Mouse (Mus musculus) cerebellum, postnatal 10 days (tissue): ENCODE measurements around the gene Gm49387.

Experiments
- DNase-seq, 2 experiments: peaks; one replicate each; pipeline ENCODE4 v3.0.0; 2021; ENCODE audit warnings: mixed read lengths in 2 of 2

Gm49387 gene

DNA sequence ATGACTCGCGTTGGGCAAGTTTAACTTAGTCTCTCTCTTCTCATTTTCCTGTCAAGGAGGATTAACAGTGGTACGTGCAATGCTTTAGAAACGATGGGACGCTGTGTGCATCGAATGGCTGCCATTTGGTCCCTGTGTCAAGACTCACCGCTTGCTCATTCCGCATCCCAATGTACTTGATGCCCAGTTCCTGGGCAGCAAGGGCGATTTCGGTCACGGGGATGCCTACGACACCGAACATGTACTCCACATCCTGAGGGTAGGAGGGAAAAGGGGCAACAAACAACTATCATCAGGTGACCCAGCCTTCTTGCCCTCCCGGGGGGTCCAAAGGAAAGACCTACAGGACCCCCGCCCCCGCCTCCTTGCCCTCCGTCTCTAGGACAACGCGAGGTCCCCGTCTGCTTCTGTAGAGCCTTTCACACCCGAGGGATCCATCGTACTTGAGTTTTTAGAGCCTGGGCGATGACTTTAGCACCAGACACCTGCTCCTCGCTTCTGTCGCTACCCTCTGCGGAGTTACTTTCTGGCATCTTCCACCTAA lies at the start of gene Gm49387:
Gene Gm49387, minus strand, starts transcription at position 533 of the 544 bp plus-strand sequence.
- peak; percentile 59 to 60 for DNase-seq

GRCm38 (mm10) chr14:31686231-31686630 lies 45.6 kb upstream of the Gm49387 start:
- DNase-seq = no peak

DNA sequence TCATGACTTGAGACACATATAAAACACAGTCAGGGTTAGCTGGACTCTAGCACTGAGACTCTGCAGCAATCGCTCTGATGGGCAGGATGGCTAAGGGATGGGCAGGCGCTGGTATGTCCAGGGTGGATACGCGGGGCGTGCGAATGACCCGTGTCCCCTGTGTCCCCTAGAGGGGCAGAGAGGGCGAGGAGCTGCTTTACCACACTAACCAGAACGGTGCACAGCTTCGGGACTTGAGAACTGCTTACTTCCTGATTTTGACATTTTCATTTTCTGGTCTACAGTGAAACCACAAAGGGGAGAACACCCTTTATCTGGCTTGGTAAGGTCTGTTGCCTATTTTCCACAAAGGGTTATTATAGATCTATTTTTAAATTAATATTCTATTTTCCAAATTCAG lies 45.0 kb upstream of the Gm49387 start:
- no peak for DNase-seq

DNA sequence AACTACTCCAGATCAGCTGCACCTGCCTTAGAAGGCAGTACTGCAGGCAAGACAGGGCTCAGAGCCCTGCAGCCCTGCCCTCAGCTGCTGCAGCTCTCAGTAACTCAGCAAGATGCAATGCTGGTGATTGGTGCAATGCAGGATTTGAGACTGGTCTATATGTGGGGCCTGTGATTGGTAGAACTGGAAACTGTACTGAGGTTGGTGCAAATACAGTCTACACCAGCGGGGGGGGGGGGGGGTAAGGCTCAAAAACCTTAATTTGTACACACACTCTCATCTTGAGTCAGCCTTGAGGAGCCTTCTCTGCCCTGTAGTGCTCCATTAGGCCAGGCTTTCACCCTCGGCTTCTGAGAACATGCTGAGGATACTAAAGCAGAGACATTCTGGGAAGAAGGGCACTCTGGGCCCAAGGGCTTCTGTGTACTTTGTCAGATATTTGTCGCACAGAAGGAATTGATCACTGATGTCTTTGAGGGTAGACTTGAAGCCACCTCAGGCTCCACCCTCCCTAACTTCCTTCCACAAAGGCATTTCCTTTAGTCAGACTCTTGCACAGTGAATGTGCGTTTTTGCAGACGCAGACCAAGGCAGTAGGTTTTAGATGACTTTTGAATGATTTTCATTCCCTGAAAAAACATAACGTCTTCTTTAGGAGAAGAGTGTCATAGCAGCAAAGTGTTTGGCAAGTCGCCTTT lies 43.8 kb upstream of the Gm49387 start:
- DNase-seq = no peak

DNA sequence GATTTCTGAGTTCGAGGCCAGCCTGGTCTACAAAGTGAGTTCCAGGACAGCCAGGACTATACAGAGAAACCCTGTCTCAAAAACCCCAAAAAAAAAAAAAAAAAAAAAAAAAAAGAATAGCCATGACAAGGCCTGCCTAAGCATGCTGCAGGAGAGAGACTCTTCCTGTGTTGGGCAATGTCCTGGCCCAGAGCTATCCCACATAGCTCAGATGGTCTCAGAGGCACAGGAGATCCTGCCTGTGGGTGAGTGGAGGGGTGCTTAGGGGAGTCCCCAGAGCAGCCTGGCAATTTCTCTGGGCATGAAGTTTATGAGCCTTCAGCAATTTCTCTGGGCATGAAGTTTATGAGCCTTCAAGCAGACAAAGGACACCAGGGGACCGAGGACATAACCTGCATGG lies 42.9 kb upstream of the Gm49387 start:
- DNase-seq = no peak

DNA sequence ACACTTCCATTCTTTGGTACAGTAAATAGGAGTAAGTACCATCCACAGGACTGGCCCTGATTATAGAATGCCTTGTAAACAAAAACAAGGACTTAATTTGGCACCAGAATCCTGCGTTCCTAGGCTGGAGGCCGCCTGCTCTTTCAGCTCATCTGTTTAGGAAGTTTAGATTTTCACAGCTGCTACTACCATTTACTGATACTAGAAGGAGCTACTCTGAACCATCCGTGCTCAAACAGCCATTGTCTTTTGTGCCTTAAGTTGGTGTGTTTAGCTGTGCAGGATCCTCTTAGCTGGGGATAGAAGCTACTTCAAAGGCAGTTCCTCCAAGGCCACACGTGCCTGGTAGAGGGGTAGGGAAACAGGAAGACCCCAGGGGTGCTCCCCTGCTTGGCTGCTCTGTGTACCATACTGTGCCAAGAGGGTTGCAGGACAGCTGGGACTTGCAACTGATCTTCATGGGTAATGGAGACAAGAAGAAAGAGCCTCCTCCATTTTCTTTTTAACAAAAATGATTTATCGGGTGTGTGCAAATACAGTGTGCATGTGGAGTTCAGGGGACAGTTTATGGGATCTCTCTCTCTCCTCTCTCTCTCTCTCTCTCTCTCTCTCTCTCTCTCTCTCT lies 41.4 kb upstream of the Gm49387 start:
- DNase-seq = no peak

DNA sequence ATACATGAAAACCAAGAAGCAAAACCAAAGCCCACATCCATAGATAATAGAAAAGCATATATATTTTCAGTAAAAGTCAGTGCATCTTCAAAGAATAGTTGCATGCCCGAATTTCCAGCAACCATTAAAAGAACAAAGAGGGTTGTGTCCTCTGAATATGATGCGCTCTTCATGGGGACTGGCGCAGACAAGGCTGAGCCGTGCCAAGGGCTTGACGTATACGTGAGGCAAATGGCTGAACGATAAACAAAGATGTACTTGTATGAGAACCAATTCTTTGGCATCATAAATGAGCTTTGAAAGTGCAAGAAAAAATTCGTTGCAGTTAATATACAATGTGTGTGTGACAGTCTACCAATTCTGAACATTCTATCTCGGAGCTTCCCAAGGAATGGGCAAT lies 40.6 kb upstream of the Gm49387 start:
- DNase-seq = no peak

- DNase-seq = no peak
Observed at GRCm38 (mm10) chr14:31680656-31681055, 40.0 kb upstream of the Gm49387 start.

GRCm38 (mm10) chr14:31671635-31672320 lies 31.1 kb upstream of the Gm49387 start:
- no peak for DNase-seq

GRCm38 (mm10) chr14:31669642-31670490 lies 29.2 kb upstream of the Gm49387 start:
- DNase-seq = peak; percentile 38 to 54

- peak; percentile 61 to 71 for DNase-seq
Observed at GRCm38 (mm10) chr14:31669161-31669611, 28.5 kb upstream of the Gm49387 start.

GRCm38 (mm10) chr14:31668326-31668725 lies 27.6 kb upstream of the Gm49387 start:
- DNase-seq = no peak

- DNase-seq = no peak
Observed at GRCm38 (mm10) chr14:31667741-31668140, 27.1 kb upstream of the Gm49387 start.

GRCm38 (mm10) chr14:31666931-31667705 lies 26.4 kb upstream of the Gm49387 start:
- DNase-seq = no peak

- DNase-seq = no peak
Observed at GRCm38 (mm10) chr14:31665566-31665940, 24.9 kb upstream of the Gm49387 start.

- no peak for DNase-seq
Observed at GRCm38 (mm10) chr14:31664903-31665565, 24.4 kb upstream of the Gm49387 start.

DNA sequence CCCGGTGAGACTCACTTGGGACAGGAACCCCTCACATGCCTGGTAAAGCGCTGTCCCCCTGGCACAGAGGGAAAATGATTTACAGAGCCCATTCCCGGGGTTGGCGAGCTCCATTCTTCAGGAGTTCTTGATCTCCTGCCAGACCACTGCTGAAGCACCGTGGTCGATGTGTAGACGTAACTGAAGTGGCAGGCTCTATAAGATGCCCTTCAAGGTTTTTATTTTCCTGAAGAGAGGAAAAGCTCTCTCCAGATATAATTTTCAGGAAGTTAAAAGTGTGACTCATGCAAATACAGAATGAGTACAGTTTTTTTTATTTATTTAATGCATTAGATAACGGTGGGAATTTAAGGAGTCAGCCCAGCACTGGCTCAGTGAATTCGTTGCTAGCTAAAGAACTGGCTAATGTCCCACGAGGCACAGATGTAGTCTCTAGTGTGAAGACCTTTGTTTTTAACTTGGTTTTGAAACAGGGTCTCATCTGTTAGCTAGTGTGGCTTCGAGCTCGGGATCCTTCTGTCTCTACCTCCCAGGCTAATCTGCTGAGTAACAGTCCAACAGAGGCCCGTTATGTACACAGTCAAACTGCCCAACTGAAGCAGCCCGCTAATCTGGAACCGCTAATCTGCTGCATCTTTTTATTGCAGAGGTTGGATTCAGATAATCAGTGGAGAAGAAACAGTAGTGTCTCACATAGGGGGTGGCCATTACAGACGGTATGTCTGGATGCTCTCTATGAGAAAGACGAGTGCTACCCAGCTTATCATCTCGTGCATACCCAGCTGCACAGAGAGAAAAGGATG lies 23.6 kb upstream of the Gm49387 start:
- DNase-seq = peak in 1 of 2 experiments; percentile 53

DNA sequence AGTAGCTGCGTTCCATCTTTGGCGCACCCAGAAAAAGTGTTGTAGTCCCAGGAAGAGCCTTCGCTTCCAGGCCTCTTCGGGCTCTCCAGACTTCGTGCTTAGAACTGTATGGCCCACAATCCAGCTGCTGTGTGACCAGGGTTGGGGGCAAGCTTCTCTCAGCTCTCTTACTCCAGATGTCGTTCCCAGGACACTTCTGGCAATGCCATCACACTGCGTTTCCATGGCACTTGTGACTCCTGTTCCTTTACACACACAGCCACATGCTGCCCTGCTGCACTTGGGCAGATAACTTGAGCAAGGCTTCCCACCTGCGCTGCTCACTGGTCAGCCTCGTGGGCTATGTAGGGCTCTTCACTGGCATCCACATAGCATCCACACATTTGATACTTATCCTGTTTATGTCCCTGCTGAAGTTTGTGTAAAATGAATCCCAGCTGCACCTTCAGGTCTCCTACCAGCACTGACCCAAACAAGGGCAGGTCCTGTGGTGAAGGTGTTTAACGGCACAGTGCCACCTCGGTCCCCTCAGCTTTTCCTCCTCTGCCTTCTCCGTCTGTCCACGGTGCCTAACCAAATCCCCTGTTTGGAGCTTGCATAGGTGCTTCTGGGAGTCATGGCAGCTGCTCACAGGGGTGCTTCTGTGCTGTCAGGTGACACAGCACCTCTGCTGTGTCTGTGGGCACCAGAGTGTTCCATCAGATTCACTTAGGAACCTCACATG lies 22.9 kb upstream of the Gm49387 start:
- DNase-seq = peak in 1 of 2 experiments; percentile 4

DNA sequence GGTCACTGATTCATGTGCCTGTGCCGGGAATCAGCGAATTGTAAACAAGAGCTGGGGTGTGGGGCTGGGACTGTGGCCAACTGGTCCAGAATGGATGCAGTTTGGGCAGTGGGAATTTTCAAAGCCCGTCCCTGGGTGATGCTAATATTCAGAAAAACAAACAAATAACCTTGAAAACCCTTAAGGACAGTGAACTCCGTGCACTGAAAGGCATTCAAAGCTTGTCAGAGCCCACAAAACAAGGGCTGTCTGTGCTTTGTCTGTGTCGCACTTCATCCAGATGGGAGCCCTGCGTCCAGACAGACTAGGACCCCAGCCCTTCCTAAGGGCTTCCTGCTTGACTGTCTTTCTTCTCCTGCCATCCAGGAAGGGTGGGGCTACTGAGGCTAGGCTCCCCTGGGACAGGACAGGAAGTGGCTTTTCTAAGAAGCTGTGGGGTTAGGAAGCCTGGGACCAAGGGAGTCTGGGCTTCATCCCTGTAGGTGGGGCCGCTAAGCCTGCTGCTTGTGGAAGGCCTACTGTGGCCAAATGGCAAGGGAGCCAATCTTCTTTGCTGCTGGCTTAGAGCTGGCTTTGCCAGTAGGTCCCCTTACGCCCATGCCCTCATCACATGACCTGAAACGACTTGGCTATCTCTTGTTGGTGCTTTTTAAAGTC lies 22.0 kb upstream of the Gm49387 start:
- DNase-seq = peak; percentile 72 to 86
